Mouse (Mus musculus) lung, postnatal 0 days (tissue): ENCODE measurements at regions not wholly inside any gene's neighbourhood (a gene's known extent, or its start where the extent isn't known, plus 50 kb on each side); places are given as distances from the start of the nearest gene placed in this dataset.

Experiments
- ATAC-seq: fragments of 200-750 bp; cut with Nextera tagmentation; 2 replicates; pipeline ENCODE4 v1.8.0; 2017; ENCODE audit warnings: moderate library complexity
- DNase-seq: peaks from one replicate; pipeline ENCODE4 v3.0.0-alpha.2; 2016; ENCODE audit warnings: low spot score
- H3K27ac ChIP-seq: fragments of 300-500 bp; sonication (generic); 2 replicates; pipeline ENCODE4 v1.5.1; 2014; ENCODE audit warnings: antibody characterized with exemption, mild to moderate bottlenecking, low read length, mixed read lengths
- H3K27me3 ChIP-seq: fragments of 300-500 bp; sonication (generic); replicated peaks from 2 replicates; pipeline ENCODE4 v1.6.1; 2014; ENCODE audit warnings: low read length, mixed read lengths; ENCODE audit not compliant: insufficient read depth
- H3K36me3 ChIP-seq: fragments of 300-500 bp; sonication (generic); 2 replicates; pipeline ENCODE4 v1.6.1; 2014; ENCODE audit warnings: low read length, mixed read lengths; ENCODE audit not compliant: insufficient read depth
- H3K4me1 ChIP-seq: fragments of 300-500 bp; sonication (generic); 2 replicates; pipeline ENCODE4 v1.6.1; 2014; ENCODE audit warnings: antibody characterized with exemption, low read depth, low read length, mixed read lengths; ENCODE audit not compliant: insufficient read depth
- H3K4me2 ChIP-seq: fragments of 300-500 bp; sonication (generic); replicated peaks from 2 replicates; pipeline ENCODE4 v1.6.1; 2014; ENCODE audit warnings: low read depth, mild to moderate bottlenecking, low read length, moderate library complexity, mixed read lengths
- H3K4me3 ChIP-seq: fragments of 300-500 bp; sonication (generic); 2 replicates; pipeline ENCODE4 v1.5.1; 2014; ENCODE audit warnings: low read depth, low read length
- H3K9ac ChIP-seq: fragments of 300-500 bp; sonication (generic); replicated peaks from 2 replicates; pipeline ENCODE4 v1.6.1; 2014; ENCODE audit warnings: low read depth, mild to moderate bottlenecking
- H3K9me3 ChIP-seq: fragments of 300-500 bp; sonication (generic); 2 replicates; pipeline ENCODE4 v1.6.1; 2016; ENCODE audit warnings: low read length, mixed read lengths
- CTCF ChIP-seq: IDR thresholded peaks from 2 replicates; pipeline ENCODE4 v1.5.1; 2016; ENCODE audit warnings: antibody characterized with exemption, mild to moderate bottlenecking
- EP300 ChIP-seq: IDR thresholded peaks from 2 replicates; pipeline ENCODE4 v1.6.1; 2016; ENCODE audit warnings: antibody characterized with exemption, mild to moderate bottlenecking, control low read depth
- WGBS: fragments of 180-500 bp; shearing (Covaris S2); extraction: QIAGEN DNeasy Blood & Tissue Kit; methylation state at CpG from one replicate; pipeline ENCODE4 v1.1.7; 2014; 5-methylcytosine and 5-hydroxymethylcytosine counted together

- ATAC-seq (peak; percentile 16), DNase-seq (peak; percentile 33)
- H3K9ac ChIP-seq, result no peak overlapping the region
- peaks cover 13% of the 10 kb centered on the region; the same call in 1 of the 2 replicates for H3K4me1 ChIP-seq
- peak overlapping the region; percentile 71 for H3K27ac ChIP-seq
- H3K27me3 ChIP-seq, result no peaks in the 10 kb centered on the region
- no peak for TF ChIP-seq CTCF
- TF ChIP-seq EP300, result no peak
- H3K9me3 ChIP-seq, result no peaks in the 10 kb centered on the region
- H3K4me2 ChIP-seq, result no peak overlapping the region
- 6% methylated on average over 3 of the region's 3 CpGs for WGBS
- no peak overlapping the region for H3K4me3 ChIP-seq
- no peaks in the 10 kb centered on the region for H3K36me3 ChIP-seq
These were observed 148.1 kb upstream of the Cited2 start for GRCm38 (mm10) chr10:17574894-17575293.

DNA sequence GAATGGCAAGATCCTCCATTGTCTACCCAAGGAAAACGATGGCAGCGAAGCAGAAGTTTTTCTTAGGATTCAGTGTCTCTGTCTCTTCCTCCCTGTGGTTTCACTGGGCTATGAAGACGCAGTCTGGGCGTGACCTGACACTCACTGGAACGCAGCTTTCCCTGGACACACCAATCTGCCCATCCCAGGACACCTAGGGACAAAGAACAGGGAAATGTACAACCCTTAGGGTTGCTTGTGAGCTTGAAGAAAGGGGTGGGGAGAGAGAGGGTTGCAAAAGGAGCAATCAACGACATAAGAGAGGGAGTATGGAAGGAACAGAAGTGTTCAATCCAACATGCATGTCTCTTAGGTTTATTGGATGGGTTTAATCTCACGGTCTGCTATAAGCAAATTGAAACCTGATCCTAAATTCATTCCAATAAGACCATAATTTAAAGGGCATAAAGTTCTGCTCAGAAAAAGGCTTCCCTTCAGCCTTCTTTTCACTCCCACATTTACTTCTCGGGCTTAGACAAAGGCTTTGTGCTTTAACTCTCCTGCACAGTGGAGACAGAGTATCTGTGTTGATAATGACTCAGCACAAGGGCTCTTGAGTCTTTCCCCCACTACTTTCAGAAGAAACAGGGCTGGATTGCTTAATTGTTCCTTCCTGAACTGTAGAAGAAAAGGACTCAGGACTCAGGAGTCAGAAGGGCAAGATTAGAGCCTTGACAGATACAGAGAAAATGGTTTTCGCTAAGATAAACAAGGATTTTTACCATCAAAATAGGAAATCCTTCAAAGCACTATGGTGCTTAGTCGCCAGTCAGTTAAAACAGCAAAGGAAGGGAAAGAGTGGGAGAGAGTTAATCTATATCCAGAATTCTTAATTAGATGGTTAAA, 147.3 kb upstream of the Cited2 start:
- peak; percentile 95 for ATAC-seq
- H3K27ac ChIP-seq, result peak overlapping the region; percentile 71
- 53% methylated on average over 10 of the region's 10 CpGs for WGBS

GRCm38 (mm10) chr10:17576333-17576750, 146.7 kb upstream of the Cited2 start:
- Histone ChIP-seq H3K36me3 (no peaks in the 10 kb centered on the region), H3K27ac (peak overlapping the region; percentile 71), H3K4me3 (no peak overlapping the region), H3K27me3 (no peaks in the 10 kb centered on the region), H3K9me3 (no peaks in the 10 kb centered on the region), H3K4me1 (peaks cover 13% of the 10 kb centered on the region; the same call in 1 of the 2 replicates), H3K9ac (no peak overlapping the region), H3K4me2 (no peak overlapping the region)
- peak; percentile 47; the same call in 1 of the 2 replicates for ATAC-seq
- TF ChIP-seq CTCF (no peak), EP300 (no peak)
- peak; percentile 26 for DNase-seq

More for the DNA sequence above, 147.3 kb upstream of the Cited2 start:
- H3K4me2 ChIP-seq, result no peak overlapping the region
- peaks cover 13% of the 10 kb centered on the region; the same call in 1 of the 2 replicates for H3K4me1 ChIP-seq
- no peak overlapping the region for H3K9ac ChIP-seq
- TF ChIP-seq CTCF, result no peak
- peak; percentile 85 for TF ChIP-seq EP300
- no peaks in the 10 kb centered on the region for H3K27me3 ChIP-seq
- H3K9me3 ChIP-seq, result no peaks in the 10 kb centered on the region
- DNase-seq, result peak; percentile 91
- no peak overlapping the region for H3K4me3 ChIP-seq
- no peaks in the 10 kb centered on the region for H3K36me3 ChIP-seq

DNA sequence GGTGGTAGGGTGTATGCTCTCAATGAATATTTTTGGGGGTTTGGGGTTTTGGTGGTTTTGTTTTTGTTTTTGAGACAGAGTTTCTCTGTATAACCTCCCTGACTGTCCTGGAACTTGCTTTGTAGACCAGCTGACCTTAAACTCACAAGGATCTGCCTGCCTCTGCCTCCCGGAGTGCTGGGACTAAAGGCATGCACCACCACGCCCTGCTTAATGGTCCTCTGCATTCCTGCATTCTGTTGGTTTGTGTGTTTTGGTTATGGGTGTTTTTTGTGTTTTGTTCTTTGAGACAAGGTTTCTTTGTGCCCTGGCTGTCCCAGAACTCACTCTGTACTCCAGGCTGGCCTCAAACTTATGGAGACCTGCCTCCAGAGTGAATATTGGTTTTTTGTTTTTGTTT, 143.6 kb upstream of the Cited2 start:
- Histone ChIP-seq H3K4me2 (no peak overlapping the region), H3K27ac (no peak overlapping the region), H3K9ac (no peak overlapping the region), H3K4me1 (peaks cover 13% of the 10 kb centered on the region; the same call in 1 of the 2 replicates), H3K9me3 (no peaks in the 10 kb centered on the region), H3K4me3 (no peak overlapping the region), H3K27me3 (no peaks in the 10 kb centered on the region), H3K36me3 (no peaks in the 10 kb centered on the region)
- TF ChIP-seq EP300 (no peak), CTCF (no peak)
- ATAC-seq (no peak), DNase-seq (no peak)
- WGBS, result 87% methylated on average over 2 of the region's 2 CpGs

DNA sequence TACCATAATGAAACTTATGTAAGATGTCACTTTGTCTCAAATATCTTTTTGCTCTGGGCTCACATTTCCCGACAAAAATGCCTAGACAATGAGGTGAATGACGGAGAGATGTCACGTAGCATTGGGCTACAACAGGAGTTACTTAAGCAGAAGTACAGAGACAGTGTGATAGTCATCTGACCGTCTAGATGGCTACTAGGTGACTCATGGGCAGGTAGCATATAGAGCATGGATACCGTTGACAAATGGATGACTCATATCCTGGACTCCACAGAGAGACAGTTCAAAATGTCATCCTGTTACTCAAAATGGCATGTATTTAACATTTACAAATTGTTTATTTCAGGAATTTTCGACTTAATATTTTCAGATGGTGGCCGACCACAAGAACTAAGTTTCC, 138.2 kb upstream of the Cited2 start:
- no peak overlapping the region for H3K4me3 ChIP-seq
- TF ChIP-seq CTCF, result no peak
- no peak for TF ChIP-seq EP300
- no peak overlapping the region for H3K9ac ChIP-seq
- ATAC-seq, result no peak
- no peak overlapping the region for H3K27ac ChIP-seq
- no peak for DNase-seq
- WGBS, result 75% methylated on average over 7 of the region's 7 CpGs
- no peaks in the 10 kb centered on the region for H3K4me1 ChIP-seq
- no peaks in the 10 kb centered on the region for H3K27me3 ChIP-seq
- H3K36me3 ChIP-seq, result no peaks in the 10 kb centered on the region
- H3K4me2 ChIP-seq, result no peak overlapping the region
- no peaks in the 10 kb centered on the region for H3K9me3 ChIP-seq

DNA sequence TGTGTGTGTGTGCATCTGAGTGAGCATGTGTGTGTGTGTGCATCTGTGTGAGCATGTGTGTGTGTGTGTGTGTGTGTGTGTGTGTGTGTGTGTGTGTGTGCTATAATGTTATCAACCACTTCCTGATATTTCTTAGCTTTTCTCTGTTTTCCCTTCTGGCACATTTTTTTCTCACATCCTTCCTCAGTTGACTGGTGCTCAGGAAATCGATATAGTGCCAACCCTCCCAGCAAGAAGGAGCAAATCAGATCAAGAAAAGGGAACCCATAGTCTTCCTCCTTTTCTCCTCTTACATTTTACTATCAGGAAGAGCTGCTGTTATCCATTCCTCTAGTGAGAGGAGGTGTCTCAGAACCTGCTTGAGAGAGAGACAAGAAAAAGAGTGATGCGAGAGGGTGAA, 136.1 kb upstream of the Cited2 start:
- Histone ChIP-seq H3K4me2 (no peak overlapping the region), H3K36me3 (no peaks in the 10 kb centered on the region), H3K4me3 (no peak overlapping the region), H3K9ac (no peak overlapping the region), H3K27ac (no peak overlapping the region), H3K4me1 (no peaks in the 10 kb centered on the region), H3K27me3 (no peaks in the 10 kb centered on the region), H3K9me3 (no peaks in the 10 kb centered on the region)
- DNase-seq (no peak), ATAC-seq (no peak)
- TF ChIP-seq EP300, result no peak
- no peak for TF ChIP-seq CTCF
- 81% methylated on average over 2 of the region's 2 CpGs for WGBS
